Mouse (Mus musculus): Measurements from ENCODE around the gene Tsr3. TPM values are rescaled to one million over a fixed set of nuclear protein-coding genes. Genes with fewer than 3 reads are reported as not detected.

The Tsr3 gene
- total RNA-seq, 2 experiments from 2014 or later, result 10.9 to 27.8 TPM

DNA sequence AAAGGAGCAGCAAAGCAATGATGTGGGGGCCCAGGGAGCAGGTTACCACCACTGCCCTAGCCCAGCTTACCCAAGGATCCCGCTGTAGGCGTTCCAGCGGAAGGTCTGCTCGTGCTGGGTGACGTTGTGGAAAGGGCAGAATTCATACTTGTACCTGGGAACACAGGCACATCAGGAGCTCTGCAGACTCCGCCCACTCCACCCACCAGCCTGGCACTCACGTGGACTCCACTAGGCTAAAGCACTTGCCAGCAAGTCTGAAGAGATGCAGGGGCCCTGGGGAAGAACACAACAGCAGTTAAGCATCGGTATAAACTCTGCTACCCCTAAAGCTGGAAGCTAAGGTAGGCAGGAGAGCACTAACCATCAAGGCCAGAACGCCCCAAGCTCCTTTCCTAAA lies 4.3 kb upstream of the Tsr3 start:
- ATAC-seq (replicated peaks; ENCODE audit: poor library complexity, severe bottlenecking), result no peak

DNA sequence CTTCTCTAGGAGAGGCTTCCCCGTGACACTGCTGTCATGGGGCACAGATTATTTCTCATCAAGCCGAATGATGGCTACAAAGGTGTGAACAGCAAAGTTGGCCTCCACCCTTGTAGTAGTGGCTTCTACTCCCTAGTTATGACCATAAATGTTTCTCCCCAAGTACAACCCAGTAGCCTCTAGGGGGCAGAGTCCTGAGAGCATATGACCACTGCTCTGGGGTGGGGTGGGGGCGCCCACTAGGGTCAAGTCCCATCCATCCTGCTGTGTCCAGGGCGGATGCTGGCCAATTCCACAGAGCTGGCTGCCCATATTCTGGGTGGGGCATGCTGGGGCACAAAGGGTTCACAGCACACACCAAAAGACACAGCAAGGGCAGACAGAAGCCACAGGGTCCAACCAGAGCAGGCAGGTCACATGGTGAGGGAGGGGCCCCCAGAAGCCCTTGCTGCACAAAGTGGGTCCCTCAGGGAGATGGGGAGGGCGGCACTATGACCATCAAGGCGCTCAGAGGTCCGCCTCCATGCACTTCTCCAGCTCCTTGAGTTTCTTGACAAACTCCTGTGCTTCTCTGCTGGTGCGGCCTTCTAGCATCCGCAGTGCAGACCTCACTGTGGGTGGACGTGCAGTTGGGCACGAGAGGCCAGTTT lies 3.3 kb downstream of the Tsr3 start:
- ATAC-seq (replicated peaks; ENCODE audit: poor library complexity, severe bottlenecking), result no peak

DNA sequence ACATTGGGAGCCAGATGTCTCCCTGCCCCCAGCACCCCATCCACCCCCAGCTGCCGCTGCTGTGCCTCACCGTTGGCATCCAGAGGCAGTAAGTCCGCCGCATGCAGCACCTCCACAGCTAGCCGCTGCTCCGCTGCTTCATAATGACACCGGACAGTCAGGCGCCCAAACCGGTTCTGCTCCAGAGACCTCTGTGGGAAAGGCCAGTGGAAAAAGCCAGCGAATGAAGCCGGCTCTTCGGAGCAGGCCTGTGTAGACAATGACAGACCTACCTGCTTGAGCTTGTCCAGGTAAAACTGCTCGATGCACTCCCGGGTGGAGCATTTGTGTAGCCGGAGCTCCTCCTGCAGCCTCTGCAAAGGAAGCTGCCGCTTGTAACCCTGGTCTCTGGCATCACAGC lies 4.3 kb downstream of the Tsr3 start:
- ATAC-seq (replicated peaks; ENCODE audit: poor library complexity, severe bottlenecking), result no peak

DNA sequence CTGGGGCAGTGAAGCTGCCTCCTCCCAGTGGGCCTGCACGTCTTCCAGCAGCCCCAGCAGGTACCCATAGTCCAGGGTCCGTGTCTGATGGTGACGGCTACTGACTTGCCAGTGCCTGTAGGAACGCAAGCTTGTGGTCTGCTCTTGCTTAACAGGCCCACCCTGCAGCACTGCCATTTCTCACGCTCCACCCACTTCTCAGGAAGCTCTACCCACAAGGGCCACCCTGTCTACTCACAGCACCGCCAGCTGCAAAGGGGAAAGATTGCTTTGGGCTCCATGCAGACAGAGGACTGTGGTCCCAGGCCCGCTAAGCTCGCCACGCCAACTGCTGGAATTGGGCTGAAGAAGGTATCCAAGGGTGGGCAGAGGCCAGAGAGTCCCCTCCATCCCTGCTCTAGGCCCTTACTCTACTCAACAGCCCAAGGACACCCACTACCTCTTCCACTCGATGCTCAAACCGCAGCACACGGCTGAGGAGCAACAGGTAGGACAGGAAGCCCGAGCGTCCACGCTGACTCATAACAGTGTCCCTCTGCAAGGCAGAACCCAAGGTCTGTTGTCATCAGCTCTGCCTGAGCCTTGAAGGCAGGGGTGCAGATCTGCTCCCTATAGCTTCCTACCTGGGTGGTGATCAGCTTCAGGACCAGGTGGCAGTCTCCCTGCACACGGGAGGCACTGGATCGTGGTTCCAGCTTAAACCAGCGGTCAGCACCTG lies 8.2 kb downstream of the Tsr3 start:
- peak; percentile 93 for ATAC-seq (replicated peaks; ENCODE audit: poor library complexity, severe bottlenecking)

DNA sequence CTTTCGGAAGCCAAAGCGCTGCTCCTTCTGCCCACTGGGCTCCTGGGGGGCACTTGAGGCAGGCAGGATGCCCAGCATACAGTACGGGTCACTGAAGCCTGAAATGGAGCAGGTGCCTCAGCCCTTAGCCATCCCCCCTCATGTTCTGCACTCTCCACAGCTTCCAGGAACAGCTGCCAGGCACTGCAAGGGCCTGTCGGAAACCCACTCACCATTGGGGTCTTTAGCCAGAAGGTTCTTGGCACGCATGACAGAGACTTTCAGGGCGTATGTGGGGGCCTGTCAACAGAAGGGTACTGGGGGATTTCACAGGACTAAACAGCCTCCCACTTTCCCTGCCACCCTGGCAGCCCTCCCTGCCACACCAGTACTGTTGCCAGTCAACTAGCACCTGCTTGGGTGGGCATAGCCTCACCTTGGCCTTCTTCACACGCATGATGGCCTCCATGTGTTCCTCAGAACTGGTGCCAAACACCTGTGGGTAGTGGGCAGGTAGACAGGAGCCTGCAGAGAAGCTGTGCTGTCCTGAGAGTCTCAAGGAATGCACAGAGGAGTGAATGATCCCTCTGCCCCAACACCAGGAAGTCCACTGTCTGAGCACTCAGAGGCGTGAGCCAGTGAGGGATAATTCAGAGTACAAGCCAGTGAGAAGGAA lies 10.3 kb downstream of the Tsr3 start:
- ATAC-seq (replicated peaks; ENCODE audit: poor library complexity, severe bottlenecking), result no peak

DNA sequence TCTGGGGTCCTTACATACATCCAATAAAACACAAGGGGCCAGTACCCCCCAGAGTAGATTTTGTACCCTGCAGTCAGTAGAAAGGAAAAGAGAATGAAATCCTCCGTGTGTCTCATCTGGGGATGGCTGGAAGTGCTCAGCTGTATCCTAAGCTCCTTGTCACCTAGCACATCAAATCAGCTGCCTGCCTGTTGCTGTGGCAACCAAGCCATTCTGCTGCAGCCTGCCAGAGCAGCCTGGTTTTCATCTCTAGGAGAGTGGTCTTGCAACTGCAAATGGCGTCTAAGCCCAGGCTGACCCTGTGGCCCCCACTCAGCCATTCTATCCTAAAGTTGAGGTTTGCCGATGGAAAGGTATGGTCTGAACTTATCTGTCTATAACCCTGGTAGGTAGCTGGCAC lies 12.7 kb downstream of the Tsr3 start:
- ATAC-seq (replicated peaks; ENCODE audit: poor library complexity, severe bottlenecking), result no peak

DNA sequence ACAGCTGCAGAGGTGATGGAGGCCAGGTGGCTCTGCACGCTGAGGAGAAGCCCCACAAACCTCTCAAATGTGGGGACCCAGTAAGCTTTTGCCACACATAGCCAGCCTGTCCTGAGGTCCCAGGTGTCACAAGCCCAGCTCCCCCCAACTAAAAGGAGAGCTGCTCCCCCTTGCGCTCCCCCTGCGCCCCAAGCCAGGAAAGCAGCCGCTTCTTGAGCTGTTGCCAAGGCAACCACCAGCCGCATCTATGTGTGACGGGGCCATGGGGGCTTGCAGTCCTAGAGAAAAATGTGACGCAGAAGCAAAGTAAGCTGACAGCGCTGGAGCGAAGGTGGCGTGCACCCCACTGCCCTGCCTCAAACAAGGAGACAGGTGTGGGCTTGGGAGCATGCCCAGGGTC lies 13.8 kb downstream of the Tsr3 start:
- no peak for ATAC-seq (replicated peaks; ENCODE audit: poor library complexity, severe bottlenecking)

DNA sequence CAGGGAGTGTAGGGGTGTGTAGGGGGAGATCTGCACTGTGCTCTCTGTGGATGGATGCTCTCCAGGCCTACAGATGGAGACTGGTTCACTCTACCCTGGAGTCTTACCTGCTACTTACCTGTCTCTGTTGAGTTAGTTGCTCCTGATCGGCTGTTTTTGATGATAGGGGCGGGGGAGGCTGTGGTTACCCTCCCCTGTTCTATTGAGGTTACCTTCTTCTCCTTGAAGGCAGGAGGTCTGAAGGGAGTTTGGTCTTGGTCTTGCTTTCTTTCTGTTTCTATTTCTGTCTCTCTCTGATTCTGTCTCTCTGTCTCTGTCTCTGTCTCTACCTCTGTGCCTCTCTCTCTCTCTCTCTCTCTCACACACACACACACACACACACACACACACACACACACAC lies 15.1 kb downstream of the Tsr3 start:
- ATAC-seq (replicated peaks; ENCODE audit: poor library complexity, severe bottlenecking), result no peak

DNA sequence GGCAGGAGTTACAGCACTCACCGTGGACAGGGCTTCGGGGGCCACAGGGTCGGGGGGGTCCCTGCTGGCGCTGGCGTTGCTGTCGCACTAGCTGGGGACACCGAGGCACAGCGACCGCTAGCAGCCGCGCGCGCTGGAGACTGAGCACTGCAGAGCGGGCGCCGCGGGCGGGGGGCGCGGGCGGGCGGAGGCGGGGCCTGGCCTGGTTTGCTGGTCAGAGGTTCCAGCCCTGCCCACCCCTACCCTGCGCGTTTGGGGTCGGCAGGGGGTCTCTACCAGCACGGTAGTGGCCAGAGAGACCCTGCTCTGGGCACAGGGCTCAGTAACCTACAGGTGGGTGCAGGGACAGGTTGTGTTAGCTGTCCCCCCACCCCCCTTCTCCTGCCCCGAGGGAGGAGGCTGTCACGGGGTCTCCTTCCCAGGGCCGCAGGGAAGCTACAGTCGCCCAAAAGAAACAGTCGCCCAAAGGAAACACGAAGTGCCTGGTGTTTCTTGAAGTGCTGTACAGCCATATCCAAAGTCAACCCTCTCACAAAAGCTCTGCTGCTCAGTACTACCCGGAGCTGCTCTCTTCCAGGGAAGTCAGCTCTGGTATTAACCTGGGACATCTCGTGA lies 16.3 kb downstream of the Tsr3 start, which contains the start of gene Baiap3:
Gene Baiap3 (minus strand): TSS at position 225 of the 615 bp plus-strand sequence.
- no peak for ATAC-seq (replicated peaks; ENCODE audit: poor library complexity, severe bottlenecking)

DNA sequence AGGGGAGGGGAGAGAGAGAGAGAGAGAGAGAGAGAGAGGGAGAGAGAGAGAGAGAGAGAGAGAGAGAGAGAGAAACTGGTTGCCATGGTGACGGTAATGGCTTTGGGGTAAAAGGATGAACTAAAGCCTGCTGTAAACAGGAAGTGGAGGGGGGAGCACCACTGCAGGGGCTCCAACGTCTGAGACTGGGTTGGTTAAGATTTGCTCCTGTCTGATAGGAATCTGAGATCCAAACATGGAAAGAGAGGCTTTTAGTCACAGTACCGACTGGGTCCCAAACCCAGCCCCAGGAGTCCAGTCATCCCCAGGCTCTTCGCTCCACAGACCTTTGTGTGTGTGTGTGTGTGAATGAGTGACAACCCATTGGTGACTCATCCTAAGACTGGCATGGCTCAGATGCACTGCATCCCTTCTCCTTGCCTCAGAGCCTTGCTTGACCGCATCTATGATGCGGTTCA lies 17.9 kb downstream of the Tsr3 start:
- peak; percentile 35; the same call in 1 of the 2 replicates for ATAC-seq (replicated peaks; ENCODE audit: poor library complexity, severe bottlenecking)

DNA sequence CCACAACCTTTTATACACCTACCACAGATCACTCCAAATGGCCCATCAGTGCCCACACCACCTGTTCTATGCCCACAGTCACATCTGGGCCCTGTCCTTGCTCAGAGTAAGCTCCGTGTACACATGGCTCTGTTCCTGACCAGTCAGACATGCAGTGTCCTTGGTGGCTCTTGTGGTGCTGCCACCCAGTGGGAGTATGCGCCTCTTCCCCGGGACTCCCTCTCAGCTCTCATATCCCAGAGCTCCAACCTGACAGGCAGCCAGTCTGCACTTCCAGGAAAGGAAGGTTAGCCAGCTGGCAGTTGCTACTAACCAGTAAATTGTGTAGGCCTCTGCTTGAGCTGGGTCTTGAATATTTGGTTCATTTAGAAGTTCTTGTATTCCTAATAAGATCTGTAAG lies 24.5 kb downstream of the Tsr3 start:
- no peak for ATAC-seq (replicated peaks; ENCODE audit: poor library complexity, severe bottlenecking)

DNA sequence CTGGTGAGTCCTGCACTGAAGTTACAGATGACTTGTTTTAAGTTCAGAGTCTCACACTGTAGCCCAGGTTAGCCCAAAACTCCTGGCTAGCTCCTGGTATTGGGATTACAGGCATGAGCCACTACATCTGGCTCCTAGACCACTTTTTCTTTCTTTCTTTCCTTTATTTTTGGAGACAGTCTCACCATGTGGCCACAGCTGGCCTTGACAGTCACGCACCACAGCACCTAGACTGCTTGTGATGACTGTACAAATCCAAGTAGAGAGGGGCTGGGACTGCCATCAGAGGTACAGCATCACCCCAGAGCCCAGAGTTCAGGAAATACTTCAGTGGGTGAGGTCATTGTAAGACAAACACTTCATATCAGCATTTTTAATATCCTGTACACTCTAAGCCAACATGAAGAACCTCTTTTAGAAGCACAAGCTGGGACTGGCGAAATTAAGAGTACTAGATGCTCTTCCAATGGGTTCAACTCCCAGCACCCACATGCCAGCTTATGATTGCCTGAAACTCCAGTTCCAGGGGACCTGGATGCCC lies 30.9 kb downstream of the Tsr3 start:
- no peak for ATAC-seq (replicated peaks; ENCODE audit: poor library complexity, severe bottlenecking)

DNA sequence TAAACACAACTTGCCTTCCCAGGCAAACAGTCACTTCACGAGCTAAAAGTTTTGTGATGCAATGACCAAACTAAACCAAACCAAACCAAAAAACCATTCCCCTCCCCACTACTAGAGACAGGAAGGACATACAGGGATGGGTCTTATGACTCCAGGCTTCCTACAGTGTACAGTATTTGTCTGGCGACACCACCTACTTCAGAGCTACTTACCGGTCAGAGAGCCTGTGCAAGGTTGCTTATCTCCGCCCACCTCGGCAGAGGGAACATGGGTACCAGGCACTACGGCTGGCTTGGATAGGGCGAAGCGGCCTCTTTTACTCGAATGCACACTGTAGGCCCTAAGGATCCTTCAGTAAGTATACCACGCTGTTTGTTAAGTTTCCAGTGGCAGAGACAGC lies 32.4 kb downstream of the Tsr3 start:
- 0 out of 2 replicates have a peak, but pooled peaks have one; percentile 8 for ATAC-seq (replicated peaks; ENCODE audit: poor library complexity, severe bottlenecking)

DNA sequence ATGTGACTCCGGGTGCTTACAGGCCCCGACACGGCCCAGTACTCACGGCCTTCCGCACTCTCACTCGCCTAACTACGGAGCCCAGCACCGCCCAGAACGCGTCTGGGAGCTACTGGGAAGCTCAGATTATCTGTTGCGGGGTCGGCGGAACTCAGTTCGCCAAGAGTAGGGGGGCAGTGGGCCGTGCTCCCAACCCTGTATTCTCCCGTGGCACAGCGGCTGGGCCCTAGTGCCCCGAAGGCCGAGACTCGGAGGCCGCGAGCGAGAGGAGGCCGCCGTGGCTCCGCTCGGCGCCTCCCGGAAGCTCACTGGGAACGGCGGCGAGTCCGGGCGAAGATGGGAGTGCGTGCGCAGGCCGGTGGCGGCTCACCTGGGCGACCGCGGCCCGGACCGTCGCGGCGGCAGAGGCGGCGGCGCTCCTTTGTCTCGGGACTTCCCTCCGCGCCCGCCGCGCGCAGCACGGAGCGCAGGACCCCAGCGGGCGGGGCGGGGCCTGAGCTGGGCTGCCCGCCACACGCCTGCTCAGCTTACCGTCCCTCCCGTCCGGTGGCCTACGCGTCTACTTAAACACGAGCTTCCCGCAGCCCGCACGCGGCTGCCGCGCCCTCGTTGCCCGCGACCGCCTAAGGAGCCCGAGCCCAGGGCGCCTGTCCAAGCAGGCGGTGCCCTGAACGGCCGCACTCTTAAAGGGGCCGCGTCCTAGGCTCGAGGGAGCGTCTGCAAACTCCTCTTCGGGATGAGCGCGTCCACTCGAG lies 33.2 kb downstream of the Tsr3 start:
- peak; percentile 60 for ATAC-seq (replicated peaks; ENCODE audit: poor library complexity, severe bottlenecking)

DNA sequence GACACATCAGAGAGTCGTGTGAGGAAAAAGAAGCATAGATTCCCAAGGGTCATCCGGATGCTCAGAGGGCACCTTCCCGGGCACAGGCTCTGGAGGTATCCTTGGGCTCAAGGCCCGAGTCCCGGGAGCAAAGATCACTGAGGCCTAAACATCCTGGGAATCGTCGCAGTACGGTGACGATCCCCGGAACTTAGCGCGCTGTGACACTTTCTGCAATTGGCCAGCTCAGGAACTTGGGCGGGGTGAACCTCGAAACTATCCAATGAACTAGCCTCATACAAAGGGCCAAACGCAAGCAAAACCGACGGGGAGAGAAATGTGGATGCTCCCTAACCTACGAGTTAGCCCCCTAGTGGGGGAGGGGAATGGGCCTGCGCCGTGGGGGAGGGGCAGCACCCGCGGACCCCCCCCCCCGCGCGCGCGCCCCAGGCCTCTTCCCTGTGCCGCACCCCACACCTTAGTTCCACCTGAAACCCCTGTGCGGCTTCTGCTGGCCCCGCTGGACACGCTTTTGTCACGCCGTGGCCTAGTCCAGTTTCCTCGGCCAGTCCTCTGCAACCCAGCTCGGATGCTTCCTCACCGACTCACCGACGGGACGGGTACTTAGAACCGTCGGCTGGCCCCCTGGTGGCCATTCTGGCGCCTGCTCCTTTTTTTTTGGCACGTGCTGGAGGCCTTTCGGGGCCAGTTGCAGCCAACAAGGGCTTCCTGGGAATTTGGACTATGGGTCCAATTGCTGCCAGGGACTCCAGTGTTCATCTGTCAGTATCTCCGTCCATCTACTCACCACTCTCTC lies 33.9 kb downstream of the Tsr3 start:
- peak; percentile 79 for ATAC-seq (replicated peaks; ENCODE audit: poor library complexity, severe bottlenecking)

DNA sequence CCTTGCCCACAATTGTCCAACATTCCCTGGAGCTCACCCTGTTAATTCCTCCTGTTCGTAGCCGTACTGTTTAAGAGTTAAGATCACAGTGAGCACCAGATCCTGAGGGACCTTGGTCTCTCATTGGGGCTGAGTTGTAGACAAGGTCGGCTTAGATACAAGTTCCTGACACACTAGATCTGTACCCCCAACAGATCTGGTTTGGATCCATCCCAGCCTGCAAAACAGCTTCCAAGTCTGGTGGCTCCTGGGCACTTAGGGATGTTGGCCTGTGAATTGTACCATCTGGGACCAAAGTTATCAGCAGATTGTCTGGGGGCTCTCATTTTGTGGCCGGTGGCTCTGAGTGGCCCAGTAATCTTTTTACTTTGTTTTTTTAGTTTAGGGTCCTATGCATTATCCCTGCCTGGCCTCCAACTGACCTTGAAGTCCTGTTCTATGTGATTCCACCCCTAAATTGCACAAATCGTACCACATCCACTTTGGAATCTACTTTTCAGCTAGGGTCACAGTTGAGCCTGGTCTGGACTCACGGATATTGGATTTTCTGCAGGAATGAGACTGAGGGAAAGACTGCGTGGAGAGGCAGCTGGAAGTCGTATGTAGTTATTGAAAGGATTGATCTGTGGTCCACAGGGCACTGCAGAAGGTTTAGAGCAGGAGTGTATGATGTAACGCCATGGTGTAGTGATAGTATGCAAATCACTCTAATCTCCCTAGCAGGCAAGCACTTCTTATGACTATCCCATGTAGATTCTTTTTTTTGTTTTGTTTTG lies 34.8 kb downstream of the Tsr3 start, which contains the start of gene Ube2i:
Gene Ube2i (minus strand): TSS at position 52 of the 776 bp plus-strand sequence.
- no peak for ATAC-seq (replicated peaks; ENCODE audit: poor library complexity, severe bottlenecking)

DNA sequence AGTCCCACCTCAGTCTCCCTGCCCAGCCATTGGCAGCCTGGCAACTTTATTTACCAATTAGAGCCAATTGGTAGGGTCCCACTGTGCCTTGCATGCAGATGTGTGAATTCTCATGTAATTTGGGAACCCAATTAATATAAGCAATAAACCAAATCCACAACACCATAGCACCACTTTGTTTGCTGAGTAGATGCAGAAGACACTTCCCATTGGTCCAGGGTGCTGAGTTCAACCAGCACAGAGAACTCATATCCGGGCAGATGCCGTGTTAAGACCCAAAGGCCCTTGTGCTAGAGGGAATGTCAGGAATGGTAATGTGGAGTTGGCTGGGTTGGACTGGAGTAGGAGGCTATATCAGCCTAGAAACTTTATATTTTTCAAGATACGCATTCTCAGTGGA lies 35.9 kb downstream of the Tsr3 start:
- ATAC-seq (replicated peaks; ENCODE audit: poor library complexity, severe bottlenecking), result no peak

DNA sequence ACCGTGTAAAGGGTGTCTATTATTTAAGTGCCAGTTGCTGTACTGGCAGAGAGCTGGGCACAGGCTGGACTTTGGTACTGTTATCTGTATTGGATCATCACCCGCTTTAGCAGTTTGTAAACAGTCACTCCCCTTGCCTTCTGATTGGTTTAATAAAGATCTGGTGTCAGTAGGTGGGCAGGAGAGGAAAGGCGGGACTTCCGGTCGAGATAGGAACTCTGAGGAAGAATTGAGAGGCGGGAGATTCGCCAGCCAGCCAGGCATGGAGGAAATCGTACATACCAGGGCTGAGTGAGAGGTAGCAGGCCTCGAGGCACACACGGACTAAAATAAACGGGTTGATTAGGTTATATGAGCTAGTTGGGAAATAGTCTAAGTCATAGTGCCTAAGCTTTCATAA lies 42.2 kb downstream of the Tsr3 start:
- peak; percentile 50 for ATAC-seq (replicated peaks; ENCODE audit: poor library complexity, severe bottlenecking)
